Mouse (Mus musculus) brain, embryonic 18.5 days (tissue): ENCODE data around the gene Actr1a.

ENCODE experiments used
- DNase-seq: peaks from one replicate; pipeline ENCODE4 v3.0.0-alpha.2; 2012; ENCODE audit warnings: low read depth, low spot score

Actr1a gene

DNA sequence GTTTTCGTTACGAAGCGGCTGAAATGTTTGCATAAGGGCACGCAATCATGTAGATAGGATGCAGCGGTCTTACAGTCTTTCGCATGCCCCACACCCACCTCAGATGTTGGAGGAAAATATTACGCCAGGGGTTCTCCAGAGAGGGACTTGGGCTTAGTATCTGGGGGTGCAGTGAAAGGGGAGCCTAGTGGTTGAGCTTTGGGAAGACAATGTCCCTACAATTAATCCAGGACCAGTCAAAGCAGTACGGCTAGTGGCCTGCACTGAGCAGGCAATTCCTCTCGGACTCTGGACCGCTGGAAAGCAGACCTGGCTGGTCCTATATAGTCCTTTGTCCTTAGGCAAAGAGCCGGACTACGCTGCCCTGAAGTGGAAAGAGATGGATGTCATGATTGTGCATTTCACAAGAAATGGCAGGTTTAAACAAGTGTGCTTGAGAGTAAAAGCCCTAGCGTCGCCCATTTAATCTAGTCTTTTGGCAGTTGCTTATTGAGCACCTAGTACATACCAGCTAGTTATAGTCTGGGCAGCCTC lies 68.0 kb downstream of the Actr1a start:
- DNase-seq = no peak
